Mouse (Mus musculus): ENCODE data around the gene Ccdc185. TPM values are rescaled to one million over a fixed set of nuclear protein-coding genes. Genes with fewer than 3 reads are reported as not detected.

Gene Ccdc185
- polyA plus RNA-seq, 1 experiment, result not detected

DNA sequence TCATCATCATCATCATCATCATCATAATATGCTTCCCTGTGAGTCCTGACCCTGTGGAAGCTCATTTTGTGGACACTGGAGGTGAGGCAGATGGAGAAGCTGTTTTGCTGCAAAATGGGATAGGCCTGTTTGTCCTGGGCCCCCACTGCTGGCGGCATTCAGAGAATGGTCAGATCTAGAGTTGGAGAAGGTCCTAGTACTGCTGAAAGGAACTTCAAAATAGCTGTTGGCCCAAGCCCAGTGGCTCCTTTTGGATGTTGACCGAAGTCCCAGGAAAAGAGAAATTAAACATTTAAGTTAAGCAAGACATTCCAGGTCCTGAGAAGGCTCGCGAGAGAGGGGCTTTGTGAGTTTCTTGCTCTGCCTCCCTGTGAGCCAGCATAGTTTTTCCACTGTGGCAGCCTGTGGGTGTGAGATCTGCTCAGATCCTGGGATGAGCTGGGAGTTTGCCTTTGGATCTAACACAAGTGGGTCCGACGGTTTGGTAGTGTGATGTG lies 30.1 kb upstream of the Ccdc185 start:
- no peak for DNase-seq
- TF ChIP-seq POLR2A (IDR thresholded peaks at IDR 0.05; ENCODE audit: borderline replicate concordance, extremely low read depth, low read depth, low read length) (no peak), CTCF (IDR thresholded peaks at IDR 0.05; ENCODE audit: insufficient read depth, low read length) (no peak)
- WGBS, result 31% methylated on average over 6 of the region's 6 CpGs

DNA sequence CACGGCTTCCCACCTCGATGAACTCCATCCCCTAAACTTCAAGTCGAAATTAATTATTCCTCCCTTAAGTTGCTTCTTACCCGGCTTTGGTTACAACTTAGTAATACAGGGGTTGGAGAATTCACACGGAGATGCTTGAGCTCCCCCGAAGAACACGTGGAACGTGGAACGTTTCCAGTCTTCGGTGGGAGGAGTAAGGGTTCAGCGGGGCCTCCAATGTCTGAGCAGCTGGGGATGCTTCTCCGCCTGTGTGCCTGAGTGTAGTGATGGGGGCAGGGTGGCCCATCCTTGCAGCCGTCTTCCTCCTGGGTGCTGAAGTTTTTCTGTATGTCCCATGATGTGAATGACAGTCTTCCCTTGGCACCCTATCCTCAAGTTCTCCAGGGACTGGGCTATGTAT lies 29.2 kb upstream of the Ccdc185 start:
- TF ChIP-seq CTCF (IDR thresholded peaks at IDR 0.05; ENCODE audit: insufficient read depth, low read length) (no peak), POLR2A (IDR thresholded peaks at IDR 0.05; ENCODE audit: borderline replicate concordance, extremely low read depth, low read depth, low read length) (no peak)
- Histone ChIP-seq H3K4me3 (replicated peaks; ENCODE audit: extremely low read depth, low read depth, low read length) (no peak overlapping the region), H3K4me1 (ENCODE audit: control insufficient read depth, insufficient read depth, low read length) (no peaks in the 10 kb centered on the region)
- 82% methylated on average over 13 of the region's 13 CpGs for WGBS
- no peak for DNase-seq

More for the DNA sequence above, 30.1 kb upstream of the Ccdc185 start:
- Histone ChIP-seq H3K4me3 (replicated peaks; ENCODE audit: extremely low read depth, low read depth, low read length) (no peak overlapping the region), H3K4me1 (ENCODE audit: control insufficient read depth, insufficient read depth, low read length) (no peaks in the 10 kb centered on the region)

GRCm38 (mm10) chr1:182776749-182777410 lies 27.9 kb upstream of the Ccdc185 start:
- WGBS, result 63% methylated on average over 10 of the region's 10 CpGs
- H3K4me3 ChIP-seq (replicated peaks; ENCODE audit: extremely low read depth, low read depth, low read length), result no peak overlapping the region
- no peak for TF ChIP-seq POLR2A (IDR thresholded peaks at IDR 0.05; ENCODE audit: borderline replicate concordance, extremely low read depth, low read depth, low read length)
- no peak for TF ChIP-seq CTCF (IDR thresholded peaks at IDR 0.05; ENCODE audit: insufficient read depth, low read length)
- no peaks in the 10 kb centered on the region for H3K4me1 ChIP-seq (ENCODE audit: control insufficient read depth, insufficient read depth, low read length)
- DNase-seq, result no peak

- Histone ChIP-seq H3K4me3 (replicated peaks; ENCODE audit: extremely low read depth, low read depth, low read length) (no peak overlapping the region), H3K4me1 (ENCODE audit: control insufficient read depth, insufficient read depth, low read length) (no peaks in the 10 kb centered on the region)
- no peak for DNase-seq
- TF ChIP-seq CTCF (IDR thresholded peaks at IDR 0.05; ENCODE audit: insufficient read depth, low read length) (no peak), POLR2A (IDR thresholded peaks at IDR 0.05; ENCODE audit: borderline replicate concordance, extremely low read depth, low read depth, low read length) (no peak)
- WGBS, result 96% methylated on average over 7 of the region's 7 CpGs
Observed at GRCm38 (mm10) chr1:182775576-182775975, 26.6 kb upstream of the Ccdc185 start.

DNA sequence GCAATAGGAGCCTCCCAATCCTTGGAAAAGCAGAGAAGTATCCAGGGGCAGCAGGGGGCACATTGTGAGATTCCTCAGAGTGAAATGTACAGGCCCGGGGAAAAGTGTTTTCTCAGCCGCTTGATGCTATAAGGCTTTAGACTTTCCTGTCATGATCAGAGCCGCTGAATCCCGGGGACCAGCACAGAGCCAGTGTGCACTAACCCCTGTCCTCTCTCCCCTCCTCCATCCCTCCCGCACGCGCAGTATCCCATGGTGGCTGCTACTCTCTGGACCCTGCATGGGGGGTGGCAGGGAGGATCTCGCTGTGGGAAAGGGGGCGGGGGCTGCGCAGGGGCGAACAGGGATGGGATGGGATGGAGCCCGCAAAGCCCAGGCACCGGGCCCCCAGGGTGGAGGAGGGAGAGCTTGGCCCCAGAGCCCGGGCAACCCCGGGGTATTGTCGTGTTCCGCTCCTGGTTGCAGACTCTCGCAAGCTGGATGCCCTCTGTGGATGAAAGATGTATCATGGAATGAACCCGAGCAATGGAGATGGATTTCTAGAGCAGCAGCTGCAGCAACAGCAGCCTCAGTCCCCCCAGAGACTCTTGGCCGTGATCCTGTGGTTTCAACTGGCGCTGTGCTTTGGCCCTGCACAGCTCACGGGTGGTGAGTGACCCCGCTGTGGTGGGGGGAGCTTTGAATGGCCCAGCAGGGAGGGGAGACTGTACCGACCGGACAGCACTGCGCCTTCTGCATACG lies 15.7 kb upstream of the Ccdc185 start:
- peak; percentile 16 for DNase-seq
- 11% methylated on average over 27 of the region's 27 CpGs for WGBS
- Histone ChIP-seq H3K4me3 (replicated peaks; ENCODE audit: extremely low read depth, low read depth, low read length) (peak overlapping the region; percentile 42), H3K4me1 (ENCODE audit: control insufficient read depth, insufficient read depth, low read length) (no peaks in the 10 kb centered on the region)
- TF ChIP-seq CTCF (IDR thresholded peaks at IDR 0.05; ENCODE audit: insufficient read depth, low read length) (no peak), POLR2A (IDR thresholded peaks at IDR 0.05; ENCODE audit: borderline replicate concordance, extremely low read depth, low read depth, low read length) (no peak)

DNA sequence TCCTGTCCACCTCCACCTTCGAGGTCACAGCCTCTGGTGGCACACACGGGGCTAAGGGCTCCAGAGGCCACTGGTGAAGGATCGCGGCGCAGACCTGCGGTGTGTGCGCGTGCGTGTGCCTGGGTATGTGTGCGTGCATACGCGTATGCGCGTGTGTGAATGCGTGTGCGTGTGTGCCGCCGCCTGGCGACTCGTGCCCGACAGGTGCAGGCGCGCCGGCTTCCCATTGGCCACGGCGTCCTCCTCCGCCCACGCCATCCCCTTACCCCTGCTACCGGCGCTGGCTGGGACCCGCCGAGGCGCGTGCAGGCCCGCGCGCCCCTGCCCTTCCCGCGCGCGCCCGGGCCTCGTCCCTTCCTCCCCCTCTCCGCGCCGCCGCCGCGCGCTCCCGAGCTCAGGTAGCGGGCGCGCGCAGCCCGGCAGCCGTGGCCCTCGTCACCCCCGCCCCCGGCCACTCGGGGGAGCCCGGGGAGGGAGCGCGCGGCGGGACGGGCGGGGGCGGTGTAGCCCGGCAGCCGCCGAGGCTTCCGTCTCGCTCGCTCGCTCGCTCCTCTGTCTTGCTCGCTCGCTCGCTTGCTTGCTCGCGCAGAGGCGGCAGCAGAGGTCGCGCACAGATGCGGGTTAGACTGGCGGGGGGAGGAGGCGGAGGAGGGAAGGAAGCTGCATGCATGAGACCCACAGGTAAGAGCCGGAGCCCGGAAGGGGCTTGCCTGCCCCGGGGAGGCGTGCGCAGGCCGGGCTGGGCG lies 14.9 kb upstream of the Ccdc185 start, which contains the start of gene Susd4:
TSS of gene Susd4 (plus strand) at position 145 of the 746 bp plus-strand sequence.
- H3K4me3 ChIP-seq (replicated peaks; ENCODE audit: extremely low read depth, low read depth, low read length), result peak within 1 kb of the TSS; percentile 53
- H3K4me1 ChIP-seq (ENCODE audit: control insufficient read depth, insufficient read depth, low read length), result no peaks in the 10 kb centered on the region
- DNase-seq, result peak; percentile 55
- WGBS, result 1% methylated on average over 85 of the region's 95 CpGs
- TF ChIP-seq POLR2A (IDR thresholded peaks at IDR 0.05; ENCODE audit: borderline replicate concordance, extremely low read depth, low read depth, low read length) (no peak), CTCF (IDR thresholded peaks at IDR 0.05; ENCODE audit: insufficient read depth, low read length) (no peak)

DNA sequence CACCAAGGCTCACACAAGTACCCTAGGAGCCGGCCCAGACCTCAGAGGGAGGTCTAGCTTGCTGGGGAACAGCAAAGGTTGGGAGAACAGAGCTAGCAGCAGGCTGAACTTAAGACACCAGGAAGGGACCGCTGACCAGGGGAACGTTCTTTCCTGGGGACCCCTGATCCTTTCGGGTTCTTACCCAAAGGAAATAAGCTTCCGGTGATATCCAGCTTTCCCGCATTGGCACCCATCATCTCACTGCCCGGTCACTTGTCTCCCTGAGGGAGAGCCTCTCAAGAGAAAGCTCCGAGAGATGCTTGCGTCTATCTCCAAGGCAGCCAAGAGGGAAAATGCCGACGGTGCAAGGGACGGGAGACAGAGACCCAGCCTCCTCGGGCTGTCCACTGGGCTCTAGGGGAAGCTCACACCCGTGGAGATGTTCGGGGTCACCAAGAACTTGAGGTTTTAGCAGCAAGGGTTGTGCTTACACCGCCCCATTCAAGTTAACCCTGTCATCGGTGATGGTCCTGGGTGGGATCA lies 14.3 kb upstream of the Ccdc185 start:
- DNase-seq, result peak; percentile 16
- no peaks in the 10 kb centered on the region for H3K4me1 ChIP-seq (ENCODE audit: control insufficient read depth, insufficient read depth, low read length)
- H3K4me3 ChIP-seq (replicated peaks; ENCODE audit: extremely low read depth, low read depth, low read length), result peak overlapping the region; percentile 53
- TF ChIP-seq CTCF (IDR thresholded peaks at IDR 0.05; ENCODE audit: insufficient read depth, low read length), result no peak
- TF ChIP-seq POLR2A (IDR thresholded peaks at IDR 0.05; ENCODE audit: borderline replicate concordance, extremely low read depth, low read depth, low read length), result no peak
- 22% methylated on average over 17 of the region's 17 CpGs for WGBS

GRCm38 (mm10) chr1:182758783-182759182 lies 9.8 kb upstream of the Ccdc185 start:
- 88% methylated on average over 1 of the region's 1 CpGs for WGBS
- TF ChIP-seq CTCF (IDR thresholded peaks at IDR 0.05; ENCODE audit: insufficient read depth, low read length), result no peak
- no peak for TF ChIP-seq POLR2A (IDR thresholded peaks at IDR 0.05; ENCODE audit: borderline replicate concordance, extremely low read depth, low read depth, low read length)

GRCm38 (mm10) chr1:182754865-182755264 lies 5.9 kb upstream of the Ccdc185 start:
- H3K4me3 ChIP-seq (replicated peaks; ENCODE audit: extremely low read depth, low read depth, low read length), result no peak overlapping the region
- no peaks in the 10 kb centered on the region for H3K4me1 ChIP-seq (ENCODE audit: control insufficient read depth, insufficient read depth, low read length)
- TF ChIP-seq CTCF (IDR thresholded peaks at IDR 0.05; ENCODE audit: insufficient read depth, low read length), result no peak
- no peak for TF ChIP-seq POLR2A (IDR thresholded peaks at IDR 0.05; ENCODE audit: borderline replicate concordance, extremely low read depth, low read depth, low read length)
- WGBS, result 77% methylated on average over 5 of the region's 5 CpGs
- no peak for DNase-seq

More at GRCm38 (mm10) chr1:182758783-182759182, 9.8 kb upstream of the Ccdc185 start:
- DNase-seq, result no peak
- Histone ChIP-seq H3K4me1 (ENCODE audit: control insufficient read depth, insufficient read depth, low read length) (no peaks in the 10 kb centered on the region), H3K4me3 (replicated peaks; ENCODE audit: extremely low read depth, low read depth, low read length) (no peak overlapping the region)
